Mouse (Mus musculus) intestine, postnatal 0 days (tissue): Measurements from ENCODE around the gene Pde4dip. TPM values are rescaled to one million over a fixed set of nuclear protein-coding genes. Genes with fewer than 3 reads are reported as not detected.

ENCODE experiments used
- ATAC-seq: fragments of 200-750 bp; cut with Nextera tagmentation; 2 replicates; pipeline ENCODE4 v1.8.0; 2017; ENCODE audit warnings: mild to moderate bottlenecking, moderate TSS enrichment, moderate library complexity
- H3K27ac ChIP-seq: fragments of 300-500 bp; sonication (generic); 2 replicates; pipeline ENCODE4 v1.5.1; 2014; ENCODE audit warnings: mild to moderate bottlenecking, low read depth, low read length, moderate library complexity
- H3K27me3 ChIP-seq: fragments of 300-500 bp; sonication (generic); replicated peaks from 2 replicates; pipeline ENCODE4 v1.6.1; 2014; ENCODE audit warnings: low read length, mixed read lengths; ENCODE audit not compliant: control insufficient read depth, insufficient read depth
- H3K36me3 ChIP-seq: fragments of 300-500 bp; sonication (generic); 2 replicates; pipeline ENCODE4 v1.6.1; 2014; ENCODE audit warnings: mild to moderate bottlenecking, moderate library complexity; ENCODE audit not compliant: control insufficient read depth, insufficient read depth
- H3K4me1 ChIP-seq: fragments of 300-500 bp; sonication (generic); replicated peaks from 2 replicates; pipeline ENCODE4 v1.6.1; 2014; ENCODE audit warnings: antibody characterized with exemption, low read length, mixed read lengths; ENCODE audit not compliant: control insufficient read depth, insufficient read depth
- H3K4me2 ChIP-seq: fragments of 300-500 bp; sonication (generic); replicated peaks from 2 replicates; pipeline ENCODE4 v1.6.1; 2014; ENCODE audit warnings: low read depth, mild to moderate bottlenecking, moderate library complexity
- H3K4me3 ChIP-seq: fragments of 300-500 bp; sonication (generic); 2 replicates; pipeline ENCODE4 v1.5.1; 2014; ENCODE audit warnings: low read depth, low read length
- H3K9ac ChIP-seq: fragments of 300-500 bp; sonication (generic); 2 replicates; pipeline ENCODE4 v1.6.1; 2014; ENCODE audit warnings: mild to moderate bottlenecking, low read depth, low read length
- H3K9me3 ChIP-seq: fragments of 300-500 bp; sonication (generic); 2 replicates; pipeline ENCODE4 v1.6.1; 2016; ENCODE audit warnings: mixed run types; ENCODE audit not compliant: control insufficient read depth
- CTCF ChIP-seq: sonication (generic); IDR thresholded peaks from 2 replicates; pipeline ENCODE4 v1.5.1; 2016; ENCODE audit warnings: low read depth, mild to moderate bottlenecking, control low read depth, antibody characterized with exemption, moderate library complexity
- WGBS: fragments of 180-500 bp; shearing (Covaris S2); extraction: QIAGEN DNeasy Blood & Tissue Kit; methylation state at CpG from one replicate; pipeline ENCODE4 v1.1.7; 2014; 5-methylcytosine and 5-hydroxymethylcytosine counted together
- microRNA-seq: library from miRNA; unstranded; fragments of <30 nt; microRNA quantifications from one replicate; pipeline ENCODE4, GENCODE M21; 2016
- polyA plus RNA-seq: library from polyadenylated mRNA; unstranded; fragments of >200 nt; fragmentation: Nextera tagmentation; extraction: Ambion mirVana; gene quantifications from 2 replicates; pipeline ENCODE4 v1.2.1, GENCODE M21; 2015

Gene Pde4dip
- polyA plus RNA-seq, 1 experiment from 2014 or later: 10.0 TPM

- no peak overlapping the region for H3K4me2 ChIP-seq
- no peak overlapping the region for H3K4me3 ChIP-seq
- no peaks in the 10 kb centered on the region for H3K27me3 ChIP-seq
- no peak for ATAC-seq
- WGBS: 44% methylated on average over 1 of the region's 1 CpGs
- no peaks in the 10 kb centered on the region for H3K9me3 ChIP-seq
- peaks cover 11% of the 10 kb centered on the region; the same call in 1 of the 2 replicates for H3K36me3 ChIP-seq
- no peak for TF ChIP-seq CTCF
- no peak overlapping the region for H3K9ac ChIP-seq
- no peak overlapping the region for H3K27ac ChIP-seq
- no peaks in the 10 kb centered on the region for H3K4me1 ChIP-seq
Observed at GRCm38 (mm10) chr3:97648518-97648917, 240.0 kb downstream of the Pde4dip start.

GRCm38 (mm10) chr3:97642001-97642400 lies 246.5 kb downstream of the Pde4dip start:
- ATAC-seq: no peak
- no peak overlapping the region for H3K27ac ChIP-seq
- peaks cover 37% of the 10 kb centered on the region for H3K36me3 ChIP-seq
- H3K4me1 ChIP-seq: no peaks in the 10 kb centered on the region
- 63% methylated on average over 9 of the region's 9 CpGs for WGBS
- no peak for TF ChIP-seq CTCF
- H3K4me3 ChIP-seq: no peak overlapping the region
- H3K27me3 ChIP-seq: no peaks in the 10 kb centered on the region
- H3K9ac ChIP-seq: no peak overlapping the region
- no peaks in the 10 kb centered on the region for H3K9me3 ChIP-seq
- H3K4me2 ChIP-seq: no peak overlapping the region

- H3K9me3 ChIP-seq: no peaks in the 10 kb centered on the region
- no peak overlapping the region for H3K4me2 ChIP-seq
- H3K36me3 ChIP-seq: peaks cover 38% of the 10 kb centered on the region
- H3K4me1 ChIP-seq: no peaks in the 10 kb centered on the region
- no peak overlapping the region for H3K27ac ChIP-seq
- no peak overlapping the region for H3K4me3 ChIP-seq
- WGBS: 88% methylated on average over 4 of the region's 4 CpGs
- no peak for TF ChIP-seq CTCF
- no peak for ATAC-seq
- H3K27me3 ChIP-seq: no peaks in the 10 kb centered on the region
- no peak overlapping the region for H3K9ac ChIP-seq
Observed at GRCm38 (mm10) chr3:97641396-97641795, 247.1 kb downstream of the Pde4dip start.

Small RNA genes lying within 50 kb of the gene (microRNA-seq; reads per million reads assigned to microRNA genes)
- not detected for gene Mir7225

Other genes starting within 250 kb of the Pde4dip start
- gene Prkab2, start 230.5 kb downstream of the Pde4dip start, polyA plus RNA-seq: 3.1 and 4.1 TPM in 2 replicates
- gene Gm17651, start 214.0 kb downstream of the Pde4dip start, polyA plus RNA-seq: not detected in 2 replicates
- 226 and 228 TPM in 2 replicates for gene Sec22b, start 12.5 kb upstream of the Pde4dip start, polyA plus RNA-seq
- gene Notch2, start 124.8 kb upstream of the Pde4dip start, polyA plus RNA-seq: 4.9 and 5.1 TPM in 2 replicates